11 mouse cellular contexts compared by ENCODE assay signal in genomic region chr8:100451231-100451630, GRCm38 (mm10).
"Had no signal": no experiment of that assay in that cellular context is flagged by ENCODE, and none has a peak within 500 bp of the region (broad histone marks: within the 10 kb centered on the region; RNA-seq: fewer than 3 reads in every experiment).

No protein-coding gene starts in this region.

- DNase-seq: kidney, adult 8-10 months; kidney, postnatal 25 days; lung, adult 2 months; lung, postnatal 4 days; right cerebral cortex, postnatal 25 days; thymus, postnatal 4 days had no signal

- H3K27ac ChIP-seq: limb, embryonic 10.5 days; liver, embryonic 15.5 days; midbrain, embryonic 10.5 days; midbrain, embryonic 15.5 days; neural tube, embryonic 13.5 days had no signal

- H3K4me3 ChIP-seq: limb, embryonic 10.5 days; liver, embryonic 15.5 days; midbrain, embryonic 10.5 days; midbrain, embryonic 15.5 days; neural tube, embryonic 13.5 days had no signal
